Mouse (Mus musculus): ENCODE results near the gene Prkag2.
A peak's percentile ranks its signal among the peaks of the same experiment; 100 is the strongest.
"Not testable (repeated sequence)": the region's sequence is repeated elsewhere in the genome, so short reads cannot be mapped to it uniquely, and the experiment has no call there.

Gene Prkag2

DNA sequence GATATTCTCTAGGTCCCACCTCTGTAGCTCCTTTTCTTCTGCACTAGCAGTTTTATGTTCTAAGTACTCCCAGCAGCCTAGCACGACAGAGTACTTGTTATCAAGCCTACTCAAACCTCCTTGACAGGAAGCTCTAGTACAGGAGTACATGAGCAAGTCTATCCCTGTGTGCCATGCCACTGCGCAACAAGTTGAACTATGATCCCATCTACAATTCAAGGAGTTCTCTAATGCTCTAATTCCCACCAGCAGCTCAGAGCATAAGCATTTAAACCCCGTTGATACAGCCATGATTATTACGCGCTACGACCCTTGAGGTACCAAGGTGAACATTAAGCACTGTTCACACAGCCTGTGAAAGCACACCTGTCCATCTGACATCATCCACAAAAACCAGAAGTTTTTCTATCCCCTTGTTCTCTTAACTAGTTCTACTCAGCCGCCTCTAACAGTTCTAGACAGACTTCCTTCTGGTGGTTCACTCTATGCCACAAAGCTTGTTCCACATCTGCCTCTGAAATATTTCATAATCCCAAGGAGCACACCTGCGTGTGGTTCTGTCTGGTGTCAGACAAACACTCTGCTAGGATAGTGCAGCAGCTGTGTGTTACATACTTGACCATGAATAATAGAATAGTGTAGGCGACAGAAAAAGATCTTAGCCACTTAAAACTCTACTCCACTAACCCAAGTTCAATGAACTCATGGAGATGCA is 274.2 kb downstream of the Prkag2 start:
- DNase-seq (ENCODE audit: low spot score in 2 of 2): no peak

- DNase-seq (ENCODE audit: low spot score in 2 of 2): no peak
Observed at GRCm38 (mm10) chr5:24825365-24826055, 274.9 kb downstream of the Prkag2 start.

DNA sequence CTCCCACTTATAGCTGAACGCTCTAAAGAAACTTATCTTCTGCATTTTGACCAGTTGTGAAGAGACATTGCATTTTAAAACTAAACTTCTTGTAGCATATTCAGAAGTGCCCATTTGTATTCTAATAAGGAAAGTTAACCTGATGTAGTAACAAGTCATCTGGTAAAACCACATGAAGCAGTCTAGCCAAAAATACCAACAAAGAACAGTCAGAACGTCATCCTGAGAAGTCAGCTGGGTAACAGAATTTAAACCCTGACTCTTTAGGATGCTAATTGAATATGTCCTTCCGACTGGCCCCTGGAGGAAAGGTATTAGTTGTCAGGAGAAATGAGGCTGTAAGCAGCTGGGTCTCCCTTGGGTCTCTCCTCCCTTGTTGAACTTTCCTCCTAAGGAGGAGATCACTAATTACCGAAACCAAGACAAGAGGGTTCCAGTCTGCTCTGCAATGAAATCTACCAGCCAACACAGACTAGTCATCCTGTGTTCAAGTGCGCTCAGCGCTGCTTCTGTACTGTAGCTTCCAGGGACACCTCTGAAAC is 276.5 kb downstream of the Prkag2 start:
- no peak for DNase-seq (ENCODE audit: low spot score in 2 of 2)

- DNase-seq (ENCODE audit: low spot score in 2 of 2): no peak
Observed at GRCm38 (mm10) chr5:24822781-24823180, 277.7 kb downstream of the Prkag2 start.

GRCm38 (mm10) chr5:24822231-24822630 is 278.2 kb downstream of the Prkag2 start:
- DNase-seq (ENCODE audit: low spot score in 2 of 2): not testable (repeated sequence)

- DNase-seq (ENCODE audit: low spot score in 2 of 2): peak; percentile 49 to 62
Observed at GRCm38 (mm10) chr5:24821403-24821841, 279.0 kb downstream of the Prkag2 start.

DNA sequence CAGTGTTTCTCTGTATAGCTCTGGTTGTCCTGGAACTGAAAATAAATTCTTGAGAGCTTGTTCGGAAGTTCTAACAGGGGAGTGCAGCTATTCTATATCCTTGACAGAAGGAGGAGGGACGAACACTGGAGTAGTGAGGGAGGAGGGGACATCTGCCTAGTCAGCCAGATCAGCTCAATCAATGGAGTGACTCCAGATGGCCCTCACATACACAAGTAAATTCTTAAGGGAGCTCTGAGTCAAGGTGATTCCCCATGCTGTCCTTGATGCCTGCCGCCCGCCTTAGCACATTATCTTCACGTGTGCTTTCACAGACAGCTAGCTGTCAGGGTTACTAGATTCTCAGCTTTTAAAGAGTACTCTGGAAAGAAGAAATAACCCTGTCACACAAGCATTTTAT is 279.8 kb downstream of the Prkag2 start:
- no peak for DNase-seq (ENCODE audit: low spot score in 2 of 2)

GRCm38 (mm10) chr5:24817191-24817590 is 283.3 kb downstream of the Prkag2 start:
- no peak for DNase-seq (ENCODE audit: low spot score in 2 of 2)

- DNase-seq (ENCODE audit: low spot score in 2 of 2): no peak
Observed at GRCm38 (mm10) chr5:24813946-24814345, 286.5 kb downstream of the Prkag2 start.

DNA sequence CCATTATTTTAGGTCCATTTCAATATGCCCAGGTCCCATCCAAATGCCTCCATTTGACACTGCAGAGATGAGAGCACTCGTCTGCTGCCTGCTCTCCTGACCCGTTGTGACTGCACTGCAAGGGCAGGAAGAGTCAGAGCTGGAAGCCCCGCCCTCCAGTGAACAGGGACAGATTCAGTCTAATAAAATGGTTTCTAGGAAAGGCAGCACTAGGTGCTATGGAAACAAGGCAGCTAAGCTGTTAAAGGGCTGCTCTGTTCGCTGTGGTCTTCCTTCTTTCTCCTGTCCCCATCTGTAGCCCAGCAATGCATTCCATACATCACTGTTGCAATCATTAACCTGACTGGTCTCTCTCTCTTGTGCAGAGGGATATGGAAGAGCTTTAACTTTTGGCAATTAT is 287.4 kb downstream of the Prkag2 start:
- DNase-seq (ENCODE audit: low spot score in 2 of 2): no peak

All from urinary bladder, postnatal 36 days (tissue).